Mouse (Mus musculus) gastrocnemius, adult 2 months (tissue): ENCODE data around the gene Cox6a2. TPM values are rescaled to one million over a fixed set of nuclear protein-coding genes. Genes with fewer than 3 reads are reported as not detected.

Experiments
- total RNA-seq, 2 experiments: library from RNA; stranded (reverse); gene quantifications; 2 replicates each; pipeline ENCODE4 v1.2.3; 2021

Gene Cox6a2
- total RNA-seq, 2 experiments from 2014 or later, result 1,384 to 2,252 TPM

Other genes with a start within 250 kb of the Cox6a2 start
- gene Fus, start 238.9 kb downstream of the Cox6a2 start, total RNA-seq, result 10 to 100 TPM; 77.8 to 99.5 TPM
- under 1 TPM; 0.38 to 0.89 TPM for gene Pycard, start 212.5 kb downstream of the Cox6a2 start, total RNA-seq
- 100 to 1,000 TPM; 186 to 238 TPM for gene Trim72, start 202.4 kb downstream of the Cox6a2 start, total RNA-seq
- gene Itgam, start 143.7 kb downstream of the Cox6a2 start, total RNA-seq, result 1 to 10 TPM; 1.0 to 1.9 TPM
- not detected for gene Gm49368, start 143.7 kb downstream of the Cox6a2 start, total RNA-seq
- under 1 TPM in 1 of 2 experiments, not detected in 1; 0.26 TPM for gene Itgax, start 76.8 kb downstream of the Cox6a2 start, total RNA-seq
- not detected for gene Itgad, start 52.0 kb downstream of the Cox6a2 start, total RNA-seq
- 1 to 10 TPM; 7.2 to 8.0 TPM for gene Armc5, start 31.0 kb upstream of the Cox6a2 start, total RNA-seq
- gene 9130023H24Rik, start 31.6 kb upstream of the Cox6a2 start, total RNA-seq, result 1 to 10 TPM; 1.9 to 2.1 TPM
- 1 to 10 TPM; 5.2 to 7.6 TPM for gene Tgfb1i1, start 40.4 kb upstream of the Cox6a2 start, total RNA-seq
- gene Slc5a2, start 59.3 kb upstream of the Cox6a2 start, total RNA-seq, result not detected
- gene BC017158, start 91.8 kb upstream of the Cox6a2 start, total RNA-seq, result 1 to 10 TPM; 2.3 to 3.7 TPM
- gene Rgs10, start 212.4 kb upstream of the Cox6a2 start, total RNA-seq, result 1 to 10 TPM; 2.0 to 4.8 TPM